Mouse (Mus musculus) megakaryocyte, embryonic 14.5 days (primary cell): ENCODE results near the gene Cherp.
A peak's percentile ranks its signal among the peaks of the same experiment; 100 is the strongest.

Experiments
- FLI1 ChIP-seq: IDR thresholded peaks from 2 replicates; pipeline ENCODE4 v1.6.1; 2012; ENCODE audit warnings: low read length, inconsistent platforms, mixed read lengths
- GATA1 ChIP-seq: IDR thresholded peaks from 3 replicates; pipeline ENCODE4 v1.6.1; 2012; ENCODE audit warnings: mixed read lengths, low read length, inconsistent platforms, borderline replicate concordance

- TF ChIP-seq GATA1 (no peak), FLI1 (peak; percentile 100)
Observed at GRCm38 (mm10) chr8:72474826-72475546, at the start of gene Cherp.
